Mouse (Mus musculus): ENCODE results near the gene Ccr1.
"Not testable (repeated sequence)": the region's sequence is repeated elsewhere in the genome, so short reads cannot be mapped to it uniquely, and the experiment has no call there.

Gene Ccr1

GRCm38 (mm10) chr9:123968290-123968912, at the start of gene Ccr1:
TSS of gene Ccr1 (minus strand) at chr9:123968692.
- no peak for DNase-seq (ENCODE audit: low spot score in 2 of 2)

- DNase-seq (ENCODE audit: low spot score in 2 of 2) = no peak
Observed at GRCm38 (mm10) chr9:124016048-124016447, 47.6 kb upstream of the Ccr1 start.

GRCm38 (mm10) chr9:124014985-124015652, 46.6 kb upstream of the Ccr1 start:
- DNase-seq (ENCODE audit: low spot score in 2 of 2) = no peak

- DNase-seq (ENCODE audit: low spot score in 2 of 2) = no peak
Observed at GRCm38 (mm10) chr9:124013270-124013669, 44.8 kb upstream of the Ccr1 start.

GRCm38 (mm10) chr9:124012691-124013090, 44.2 kb upstream of the Ccr1 start:
- no peak for DNase-seq (ENCODE audit: low spot score in 2 of 2)

GRCm38 (mm10) chr9:123999784-124000183, 31.3 kb upstream of the Ccr1 start:
- DNase-seq (ENCODE audit: low spot score in 2 of 2) = no peak

- no peak for DNase-seq (ENCODE audit: low spot score in 2 of 2)
Observed at GRCm38 (mm10) chr9:123997719-123998118, 29.2 kb upstream of the Ccr1 start.

GRCm38 (mm10) chr9:123991312-123991906, 22.9 kb upstream of the Ccr1 start:
- peak; percentile 5 to 69 for DNase-seq (ENCODE audit: low spot score in 2 of 2)

- no peak for DNase-seq (ENCODE audit: low spot score in 2 of 2)
Observed at GRCm38 (mm10) chr9:123989671-123990070, 21.2 kb upstream of the Ccr1 start.

GRCm38 (mm10) chr9:123986217-123986616, 17.7 kb upstream of the Ccr1 start:
- DNase-seq (ENCODE audit: low spot score in 2 of 2) = peak in 1 of 2 experiments; percentile 14

GRCm38 (mm10) chr9:123984943-123985342, 16.5 kb upstream of the Ccr1 start:
- DNase-seq (ENCODE audit: low spot score in 2 of 2) = no peak

- no peak for DNase-seq (ENCODE audit: low spot score in 2 of 2)
Observed at GRCm38 (mm10) chr9:123982720-123983119, 14.2 kb upstream of the Ccr1 start.

- DNase-seq (ENCODE audit: low spot score in 2 of 2) = no peak
Observed at GRCm38 (mm10) chr9:123981909-123982308, 13.4 kb upstream of the Ccr1 start.

GRCm38 (mm10) chr9:123980858-123981475, 12.5 kb upstream of the Ccr1 start:
- not testable (repeated sequence) for DNase-seq (ENCODE audit: low spot score in 2 of 2)

- DNase-seq (ENCODE audit: low spot score in 2 of 2) = no peak
Observed at GRCm38 (mm10) chr9:123978308-123978707, 9.8 kb upstream of the Ccr1 start, which contains the start of gene Ccr1l1. TSS of gene Ccr1l1 (minus strand) at chr9:123978408.

GRCm38 (mm10) chr9:123976876-123977663, 8.6 kb upstream of the Ccr1 start:
- DNase-seq (ENCODE audit: low spot score in 2 of 2) = no peak

GRCm38 (mm10) chr9:123975630-123976029, 7.1 kb upstream of the Ccr1 start:
- DNase-seq (ENCODE audit: low spot score in 2 of 2) = no peak

GRCm38 (mm10) chr9:123966858-123967495, 1.5 kb downstream of the Ccr1 start:
- DNase-seq (ENCODE audit: low spot score in 2 of 2) = not testable (repeated sequence)

- no peak for DNase-seq (ENCODE audit: low spot score in 2 of 2)
Observed at GRCm38 (mm10) chr9:123964776-123965175, 3.7 kb downstream of the Ccr1 start.

GRCm38 (mm10) chr9:123960161-123960560, 8.3 kb downstream of the Ccr1 start:
- DNase-seq (ENCODE audit: low spot score in 2 of 2) = no peak

GRCm38 (mm10) chr9:123957911-123958413, 10.5 kb downstream of the Ccr1 start:
- DNase-seq (ENCODE audit: low spot score in 2 of 2) = no peak
